Mouse (Mus musculus) limb, embryonic 15.5 days (tissue): ENCODE data around the gene Rabep2. TPM values are rescaled to one million over a fixed set of nuclear protein-coding genes. Genes with fewer than 3 reads are reported as not detected.

Experiments
- ATAC-seq: fragments of 200-750 bp; cut with Nextera tagmentation; 2 replicates; pipeline ENCODE4 v1.8.0; 2017; ENCODE audit warnings: low read depth, moderate TSS enrichment; ENCODE audit not compliant: insufficient number of reproducible peaks, low FRiP score, low TSS enrichment
- H3K27ac ChIP-seq: fragments of 300-500 bp; sonication (generic); 2 replicates; pipeline ENCODE4 v1.5.1; 2015; ENCODE audit warnings: moderate library complexity, mild to moderate bottlenecking, inconsistent platforms
- H3K27me3 ChIP-seq: fragments of 300-500 bp; sonication (generic); 2 replicates; pipeline ENCODE4 v1.6.1; 2015; ENCODE audit warnings: inconsistent platforms
- H3K36me3 ChIP-seq: fragments of 300-500 bp; sonication (generic); 2 replicates; pipeline ENCODE4 v1.6.1; 2015; ENCODE audit warnings: inconsistent platforms
- H3K4me1 ChIP-seq: fragments of 300-500 bp; sonication (generic); 2 replicates; pipeline ENCODE4 v1.6.1; 2015; ENCODE audit warnings: inconsistent platforms
- H3K4me2 ChIP-seq: fragments of 300-500 bp; sonication (generic); 2 replicates; pipeline ENCODE4 v1.6.1; 2015; ENCODE audit warnings: mild to moderate bottlenecking, inconsistent platforms
- H3K4me3 ChIP-seq: fragments of 300-500 bp; sonication (generic); 2 replicates; pipeline ENCODE4 v1.5.1; 2015; ENCODE audit warnings: mild to moderate bottlenecking, inconsistent platforms
- H3K9ac ChIP-seq: fragments of 300-500 bp; sonication (generic); 2 replicates; pipeline ENCODE4 v1.6.1; 2015; ENCODE audit warnings: inconsistent platforms
- H3K9me3 ChIP-seq: fragments of 300-500 bp; sonication (generic); 2 replicates; pipeline ENCODE4 v1.6.1; 2016; ENCODE audit warnings: inconsistent platforms
- WGBS: fragments of 180-500 bp; shearing (Covaris S2); methylation state at CpG from one replicate; pipeline ENCODE4 v1.1.7; 2015; 5-methylcytosine and 5-hydroxymethylcytosine counted together
- polyA plus RNA-seq: library from polyadenylated mRNA; unstranded; fragments of >200 nt; fragmentation: Nextera tagmentation; extraction: Ambion mirVana; gene quantifications from 2 replicates; pipeline ENCODE4 v1.2.1, GENCODE M21; 2015

The Rabep2 gene
- polyA plus RNA-seq, 1 experiment from 2014 or later: 39.3 TPM

DNA sequence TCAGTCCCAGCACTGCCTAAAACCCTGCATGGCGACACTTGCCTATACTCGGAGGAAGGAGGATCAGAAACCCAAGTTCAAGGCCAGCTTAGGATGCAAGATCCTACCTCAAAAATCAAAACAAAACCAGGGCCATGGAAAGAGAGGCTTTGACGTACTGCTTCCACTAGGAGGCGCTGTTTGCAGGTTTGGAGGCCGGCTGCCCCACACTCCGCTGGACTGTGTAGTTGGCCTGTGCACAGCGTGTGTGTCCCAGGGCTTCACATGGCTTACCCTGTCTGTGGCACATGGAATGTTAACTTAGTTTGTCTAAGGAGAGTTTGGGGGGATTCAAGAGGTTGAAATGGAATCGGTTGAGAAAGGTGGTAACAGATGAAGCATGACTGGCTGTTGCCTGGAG is 8.3 kb downstream of the Rabep2 start:
- no peaks in the 10 kb centered on the region for H3K27me3 ChIP-seq
- no peak overlapping the region for H3K9ac ChIP-seq
- WGBS: 23% methylated on average over 8 of the region's 8 CpGs
- no peak for ATAC-seq
- no peak overlapping the region for H3K4me3 ChIP-seq
- no peak overlapping the region for H3K27ac ChIP-seq
- no peak overlapping the region for H3K4me2 ChIP-seq
- H3K9me3 ChIP-seq: no peaks in the 10 kb centered on the region
- H3K4me1 ChIP-seq: no peaks in the 10 kb centered on the region
- peaks cover 59% of the 10 kb centered on the region for H3K36me3 ChIP-seq

- no peaks in the 10 kb centered on the region for H3K27me3 ChIP-seq
- no peaks in the 10 kb centered on the region for H3K9me3 ChIP-seq
- H3K27ac ChIP-seq: no peak overlapping the region
- peaks cover 60% of the 10 kb centered on the region for H3K36me3 ChIP-seq
- ATAC-seq: no peak
- 64% methylated on average over 9 of the region's 9 CpGs for WGBS
- H3K9ac ChIP-seq: no peak overlapping the region
- H3K4me1 ChIP-seq: no peaks in the 10 kb centered on the region
- no peak overlapping the region for H3K4me3 ChIP-seq
- no peak overlapping the region for H3K4me2 ChIP-seq
Measured at GRCm38 (mm10) chr7:126440134-126440533, 11.6 kb downstream of the Rabep2 start.

DNA sequence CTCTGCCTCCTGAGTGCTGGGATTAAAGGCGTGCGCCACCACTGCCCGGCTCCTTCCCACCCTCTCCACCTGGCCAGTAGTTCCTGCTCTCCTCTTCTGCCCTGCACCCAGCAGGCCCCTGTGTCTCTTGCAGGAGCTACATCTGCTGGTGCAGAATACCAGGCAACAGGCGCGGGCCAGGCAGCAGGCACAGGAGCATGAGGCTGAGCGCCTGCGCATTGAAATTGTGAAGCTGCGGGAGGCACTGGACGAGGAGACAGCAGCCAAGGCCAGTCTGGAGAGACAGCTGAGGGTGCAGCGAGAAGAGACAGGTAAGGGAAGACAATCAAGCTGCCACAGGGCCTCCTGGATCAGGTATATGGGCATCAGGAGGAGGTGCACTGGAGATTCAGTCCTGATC is 15.4 kb downstream of the Rabep2 start:
- ATAC-seq: no peak
- Histone ChIP-seq H3K9me3 (no peaks in the 10 kb centered on the region), H3K4me1 (no peaks in the 10 kb centered on the region), H3K27ac (no peak overlapping the region), H3K27me3 (no peaks in the 10 kb centered on the region), H3K4me3 (no peak overlapping the region), H3K4me2 (no peak overlapping the region), H3K36me3 (peaks cover 80% of the 10 kb centered on the region), H3K9ac (no peak overlapping the region)
- WGBS: 92% methylated on average over 10 of the region's 10 CpGs

DNA sequence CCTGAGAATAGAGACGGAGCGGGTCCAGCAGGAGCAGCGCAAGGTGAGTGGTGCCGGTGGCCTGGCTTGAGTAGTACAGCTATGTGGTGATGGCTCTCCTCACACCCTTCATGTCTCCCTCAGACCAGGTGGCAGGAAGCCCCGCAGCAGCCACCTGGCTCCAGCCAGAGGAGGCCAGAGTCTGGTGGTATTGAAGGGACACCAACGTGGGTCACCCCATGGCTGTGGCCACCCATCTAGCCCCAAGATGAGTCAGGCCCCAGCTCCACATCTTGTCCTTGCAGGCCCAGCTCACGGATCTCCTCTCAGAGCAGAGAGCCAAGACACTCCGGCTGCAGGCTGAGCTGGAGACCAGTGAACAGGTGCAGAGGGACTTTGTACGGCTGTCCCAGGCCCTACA is 16.0 kb downstream of the Rabep2 start:
- Histone ChIP-seq H3K36me3 (peaks cover 80% of the 10 kb centered on the region), H3K9ac (no peak overlapping the region), H3K27ac (no peak overlapping the region), H3K27me3 (no peaks in the 10 kb centered on the region), H3K4me1 (no peaks in the 10 kb centered on the region), H3K4me3 (no peak overlapping the region), H3K4me2 (no peak overlapping the region), H3K9me3 (no peaks in the 10 kb centered on the region)
- WGBS: 91% methylated on average over 9 of the region's 9 CpGs
- ATAC-seq: no peak

DNA sequence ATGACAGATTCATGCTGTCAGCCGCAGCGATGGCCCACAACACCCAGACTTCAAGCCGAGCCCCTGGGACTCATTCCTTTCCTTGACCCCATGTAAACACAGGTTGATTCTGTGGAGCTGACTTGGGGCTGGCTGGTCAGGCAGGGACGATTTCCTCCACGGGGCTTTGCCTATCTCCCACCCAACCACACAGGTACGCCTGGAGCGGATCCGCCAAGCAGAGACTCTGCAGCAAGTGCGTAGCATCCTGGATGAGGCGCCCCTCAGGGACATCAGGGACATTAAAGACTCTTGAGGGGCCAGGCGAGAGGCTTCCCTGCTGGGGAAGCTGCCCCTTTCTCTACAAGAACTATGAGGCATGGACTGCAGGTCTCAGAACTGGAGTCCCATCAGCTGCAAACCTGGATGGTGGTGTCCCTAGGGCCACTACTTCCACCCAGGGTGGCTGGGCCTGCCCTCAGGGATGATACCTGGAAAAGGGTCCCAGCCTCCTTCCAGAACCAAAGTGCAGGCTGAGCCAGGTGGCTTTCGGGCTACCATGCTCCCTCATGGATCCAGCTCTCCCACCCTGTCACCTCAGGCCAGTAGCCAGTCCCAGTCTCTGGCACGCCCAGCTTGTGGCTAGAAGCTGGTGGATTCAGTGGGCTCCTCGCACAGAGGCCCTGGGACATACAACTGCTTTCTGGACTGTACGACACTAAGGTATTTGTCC is 16.7 kb downstream of the Rabep2 start:
- no peaks in the 10 kb centered on the region for H3K27me3 ChIP-seq
- no peaks in the 10 kb centered on the region for H3K4me1 ChIP-seq
- H3K9me3 ChIP-seq: no peaks in the 10 kb centered on the region
- ATAC-seq: no peak
- 95% methylated on average over 15 of the region's 15 CpGs for WGBS
- H3K9ac ChIP-seq: no peak overlapping the region
- no peak overlapping the region for H3K4me3 ChIP-seq
- peaks cover 75% of the 10 kb centered on the region for H3K36me3 ChIP-seq
- no peak overlapping the region for H3K4me2 ChIP-seq
- no peak overlapping the region for H3K27ac ChIP-seq

DNA sequence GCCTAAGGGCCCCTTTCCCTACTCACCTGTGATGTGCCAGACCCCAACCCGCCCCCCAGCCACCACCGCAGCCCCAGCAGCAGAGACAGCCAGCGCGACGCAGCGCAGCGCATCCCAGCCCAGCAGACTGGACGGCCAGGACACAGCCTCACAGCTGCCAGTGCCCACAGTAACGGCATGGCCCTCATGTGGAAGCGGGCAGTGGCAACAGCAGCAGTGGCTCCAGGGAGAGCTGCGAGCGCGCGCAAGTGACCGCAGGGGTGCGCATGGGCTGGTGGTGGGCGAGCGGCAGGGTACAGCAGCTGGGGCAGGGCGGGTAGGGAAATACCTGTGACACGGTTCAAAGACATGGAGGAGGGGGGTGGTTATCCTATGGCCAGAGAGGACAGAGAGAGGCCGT is 17.7 kb downstream of the Rabep2 start:
- H3K4me1 ChIP-seq: no peaks in the 10 kb centered on the region
- H3K4me2 ChIP-seq: no peak overlapping the region
- H3K36me3 ChIP-seq: peaks cover 69% of the 10 kb centered on the region
- H3K9me3 ChIP-seq: no peaks in the 10 kb centered on the region
- ATAC-seq: no peak
- H3K27ac ChIP-seq: no peak overlapping the region
- H3K9ac ChIP-seq: no peak overlapping the region
- H3K27me3 ChIP-seq: no peaks in the 10 kb centered on the region
- WGBS: 91% methylated on average over 21 of the region's 21 CpGs
- no peak overlapping the region for H3K4me3 ChIP-seq

GRCm38 (mm10) chr7:126448481-126448880 is 19.9 kb downstream of the Rabep2 start:
- H3K27ac ChIP-seq: no peak overlapping the region
- H3K9ac ChIP-seq: no peak overlapping the region
- no peak for ATAC-seq
- H3K4me2 ChIP-seq: no peak overlapping the region
- peaks cover 51% of the 10 kb centered on the region for H3K36me3 ChIP-seq
- H3K27me3 ChIP-seq: no peaks in the 10 kb centered on the region
- H3K9me3 ChIP-seq: no peaks in the 10 kb centered on the region
- WGBS: 86% methylated on average over 19 of the region's 19 CpGs
- no peaks in the 10 kb centered on the region for H3K4me1 ChIP-seq
- no peak overlapping the region for H3K4me3 ChIP-seq

- H3K9ac ChIP-seq: no peak overlapping the region
- H3K9me3 ChIP-seq: no peaks in the 10 kb centered on the region
- 92% methylated on average over 18 of the region's 18 CpGs for WGBS
- no peaks in the 10 kb centered on the region for H3K27me3 ChIP-seq
- no peaks in the 10 kb centered on the region for H3K4me1 ChIP-seq
- H3K4me3 ChIP-seq: no peak overlapping the region
- H3K36me3 ChIP-seq: peaks cover 40% of the 10 kb centered on the region
- ATAC-seq: no peak
- H3K27ac ChIP-seq: no peak overlapping the region
- no peak overlapping the region for H3K4me2 ChIP-seq
Measured at GRCm38 (mm10) chr7:126449991-126450390, 21.4 kb downstream of the Rabep2 start.

GRCm38 (mm10) chr7:126450641-126451040 is 22.1 kb downstream of the Rabep2 start:
- no peak overlapping the region for H3K4me3 ChIP-seq
- WGBS: 88% methylated on average over 6 of the region's 6 CpGs
- H3K4me2 ChIP-seq: no peak overlapping the region
- H3K4me1 ChIP-seq: no peaks in the 10 kb centered on the region
- H3K9ac ChIP-seq: no peak overlapping the region
- peaks cover 33% of the 10 kb centered on the region for H3K36me3 ChIP-seq
- H3K27me3 ChIP-seq: no peaks in the 10 kb centered on the region
- no peak overlapping the region for H3K27ac ChIP-seq
- no peak for ATAC-seq
- H3K9me3 ChIP-seq: no peaks in the 10 kb centered on the region

GRCm38 (mm10) chr7:126452244-126452643 is 23.7 kb downstream of the Rabep2 start:
- no peak overlapping the region for H3K9ac ChIP-seq
- ATAC-seq: no peak
- no peak overlapping the region for H3K27ac ChIP-seq
- H3K4me1 ChIP-seq: no peaks in the 10 kb centered on the region
- H3K4me3 ChIP-seq: no peak overlapping the region
- WGBS: 89% methylated on average over 3 of the region's 3 CpGs
- H3K9me3 ChIP-seq: no peaks in the 10 kb centered on the region
- H3K36me3 ChIP-seq: peaks cover 17% of the 10 kb centered on the region
- no peak overlapping the region for H3K4me2 ChIP-seq
- H3K27me3 ChIP-seq: no peaks in the 10 kb centered on the region

GRCm38 (mm10) chr7:126453861-126454260 is 25.3 kb downstream of the Rabep2 start:
- Histone ChIP-seq H3K9me3 (no peaks in the 10 kb centered on the region), H3K27me3 (no peaks in the 10 kb centered on the region), H3K4me2 (no peak overlapping the region), H3K4me3 (no peak overlapping the region), H3K9ac (no peak overlapping the region), H3K27ac (no peak overlapping the region), H3K36me3 (0 out of 2 replicates have a peak, but pooled peaks cover 3% of the 10 kb centered on the region), H3K4me1 (no peaks in the 10 kb centered on the region)
- no peak for ATAC-seq
- whole genome bisulfite sequencing: 43% methylated on average over 7 of the region's 7 CpGs

DNA sequence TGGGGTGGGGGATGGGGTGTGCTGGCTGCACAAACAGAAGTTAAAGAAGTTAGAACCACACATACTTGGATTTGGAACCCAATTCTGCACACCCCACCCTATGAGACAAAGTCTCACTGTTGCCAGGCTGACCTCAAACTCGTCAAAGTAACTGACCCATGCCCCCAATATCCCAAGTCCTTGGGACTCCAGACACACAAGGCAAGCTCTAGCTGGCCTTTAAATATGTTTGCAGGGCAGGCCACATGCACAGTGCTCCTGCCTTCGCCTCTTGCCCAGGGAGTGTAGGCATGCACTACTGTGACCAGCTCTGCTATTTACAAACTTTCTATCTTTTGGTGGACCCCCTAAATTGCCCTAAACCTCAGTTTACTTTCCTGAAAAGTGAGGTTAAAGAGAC is 26.7 kb downstream of the Rabep2 start:
- H3K4me3 ChIP-seq: no peak overlapping the region
- H3K27me3 ChIP-seq: no peaks in the 10 kb centered on the region
- no peak for ATAC-seq
- H3K27ac ChIP-seq: no peak overlapping the region
- H3K4me2 ChIP-seq: no peak overlapping the region
- WGBS: 53% methylated on average over 2 of the region's 2 CpGs
- H3K36me3 ChIP-seq: no peaks in the 10 kb centered on the region
- no peaks in the 10 kb centered on the region for H3K9me3 ChIP-seq
- no peak overlapping the region for H3K9ac ChIP-seq
- no peaks in the 10 kb centered on the region for H3K4me1 ChIP-seq
